Mouse (Mus musculus): ENCODE measurements around the gene Ap5m1. TPM values are rescaled to one million over a fixed set of nuclear protein-coding genes. Genes with fewer than 3 reads are reported as not detected.
A peak's percentile ranks its signal among the peaks of the same experiment; 100 is the strongest.
"Not testable (repeated sequence)": the region's sequence is repeated elsewhere in the genome, so short reads cannot be mapped to it uniquely, and the experiment has no call there.

Gene Ap5m1
- total RNA-seq (2021): 10 to 100 TPM; 18.2 to 19.8 TPM
- long read RNA-seq, experiment 1, full-length matches to known transcripts: 8 of 11 reads
- long read RNA-seq, experiment 1, partial matches to known transcripts: 0 of 11 reads
- long read RNA-seq, experiment 1, other reads (novel, unspliced or antisense): 3 of 11 reads
- long read RNA-seq, experiment 2, full-length matches to known transcripts: 20 of 26 reads
- long read RNA-seq, experiment 2, partial matches to known transcripts: 0 of 26 reads
- long read RNA-seq, experiment 2, other reads (novel, unspliced or antisense): 6 of 26 reads

GRCm38 (mm10) chr14:49065529-49066273, at the start of gene Ap5m1:
Ap5m1 (plus strand) TSS chr14:49066097.
- DNase-seq (ENCODE audit: low spot score in 2 of 2): no peak

- DNase-seq (ENCODE audit: low spot score in 2 of 2): no peak
Measured at GRCm38 (mm10) chr14:49019765-49020164, 46.1 kb upstream of the Ap5m1 start.

GRCm38 (mm10) chr14:49027040-49027778, 38.7 kb upstream of the Ap5m1 start:
- no peak for DNase-seq (ENCODE audit: low spot score in 2 of 2)

- DNase-seq (ENCODE audit: low spot score in 2 of 2): no peak
Measured at GRCm38 (mm10) chr14:49027779-49028368, 38.0 kb upstream of the Ap5m1 start.

DNA sequence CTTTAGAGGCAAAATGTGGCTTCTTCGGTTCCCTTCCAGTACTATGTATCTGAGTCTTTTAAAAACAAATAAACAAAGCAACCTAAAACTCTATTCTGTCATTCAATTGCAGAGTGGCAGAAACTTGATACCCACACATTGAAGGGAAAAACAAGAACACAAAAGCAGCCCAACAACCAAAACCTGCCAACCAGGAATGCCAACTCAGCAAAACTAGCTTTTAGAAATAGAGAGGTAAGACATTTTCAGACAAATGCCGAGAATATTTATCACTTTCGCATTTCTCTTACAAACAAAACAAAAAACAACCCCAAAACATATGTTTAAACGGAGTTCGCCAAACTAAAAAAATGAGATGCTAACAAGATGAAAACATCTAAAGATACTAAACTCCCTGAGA, 36.9 kb upstream of the Ap5m1 start:
- DNase-seq (ENCODE audit: low spot score in 2 of 2): no peak

- no peak for DNase-seq (ENCODE audit: low spot score in 2 of 2)
Measured at GRCm38 (mm10) chr14:49045610-49046009, 20.3 kb upstream of the Ap5m1 start.

- DNase-seq (ENCODE audit: low spot score in 2 of 2): no peak
Measured at GRCm38 (mm10) chr14:49049492-49049891, 16.4 kb upstream of the Ap5m1 start.

DNA sequence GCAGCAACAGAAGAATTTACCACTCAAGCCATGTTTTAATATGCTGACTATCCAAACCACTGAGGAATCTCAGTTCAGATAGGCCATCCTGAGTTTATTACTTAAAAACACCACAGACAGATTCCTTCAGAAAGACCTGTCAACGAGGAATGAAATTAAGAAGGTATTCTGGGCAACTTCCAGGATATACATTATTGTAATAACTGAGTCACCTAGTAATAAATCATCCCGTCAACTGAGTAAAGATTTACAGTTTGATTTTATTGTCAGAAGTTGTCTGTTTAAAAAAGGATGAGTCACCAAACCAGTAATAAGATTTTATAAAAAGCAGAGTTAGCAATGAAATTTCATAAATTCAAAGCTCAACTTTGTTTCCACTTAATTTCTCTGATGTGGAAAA, 2.1 kb upstream of the Ap5m1 start:
- no peak for DNase-seq (ENCODE audit: low spot score in 2 of 2)

- DNase-seq (ENCODE audit: low spot score in 2 of 2): peak; percentile 98 to 99
Measured at GRCm38 (mm10) chr14:49066274-49066823, 452 bp downstream of the Ap5m1 start, which contains the start of gene Exoc5. Exoc5 (minus strand) TSS chr14:49066653.

GRCm38 (mm10) chr14:49072837-49073236, 6.9 kb downstream of the Ap5m1 start:
- no peak for DNase-seq (ENCODE audit: low spot score in 2 of 2)

GRCm38 (mm10) chr14:49073896-49074295, 8.0 kb downstream of the Ap5m1 start:
- DNase-seq (ENCODE audit: low spot score in 2 of 2): no peak

- no peak for DNase-seq (ENCODE audit: low spot score in 2 of 2)
Measured at GRCm38 (mm10) chr14:49074361-49074760, 8.5 kb downstream of the Ap5m1 start.

DNA sequence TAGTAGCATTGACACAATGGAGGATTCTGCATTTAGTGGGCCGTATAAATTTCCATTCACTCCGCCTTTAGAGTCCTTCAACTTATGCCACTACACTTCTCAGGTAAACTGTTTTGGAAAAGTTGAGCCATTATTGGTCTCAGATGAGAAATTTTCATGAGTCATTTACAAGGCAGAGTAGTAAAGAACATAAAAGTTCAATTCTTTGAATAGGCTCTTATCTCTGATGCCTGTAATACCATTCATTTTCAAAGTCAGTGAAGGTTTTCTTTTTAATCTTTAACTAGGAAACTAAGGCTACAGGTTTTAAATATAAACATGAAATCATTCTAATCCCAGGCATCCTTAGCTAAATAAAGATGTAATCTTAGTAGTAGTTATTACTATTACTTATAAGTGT, 12.9 kb downstream of the Ap5m1 start:
- no peak for DNase-seq (ENCODE audit: low spot score in 2 of 2)

DNA sequence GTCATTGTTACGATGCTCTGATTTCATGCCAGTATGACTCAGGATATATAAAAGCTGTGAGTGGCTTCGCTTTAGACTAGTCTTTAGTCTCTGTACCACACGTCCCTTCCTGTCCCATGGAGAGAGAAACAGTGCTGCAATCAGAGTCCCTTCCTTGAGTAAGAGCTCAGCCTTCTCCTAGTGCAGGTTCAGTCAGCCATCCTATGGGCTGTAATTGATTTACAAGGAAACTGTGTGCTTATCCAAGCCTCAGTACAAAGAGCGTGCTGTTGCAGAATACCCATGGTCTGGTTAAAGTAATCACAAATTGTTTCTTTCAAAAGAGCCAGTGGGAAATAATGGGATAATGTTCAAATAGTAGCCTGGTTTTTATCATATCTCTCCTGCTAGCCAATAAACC, 20.6 kb downstream of the Ap5m1 start:
- DNase-seq (ENCODE audit: low spot score in 2 of 2): no peak

DNA sequence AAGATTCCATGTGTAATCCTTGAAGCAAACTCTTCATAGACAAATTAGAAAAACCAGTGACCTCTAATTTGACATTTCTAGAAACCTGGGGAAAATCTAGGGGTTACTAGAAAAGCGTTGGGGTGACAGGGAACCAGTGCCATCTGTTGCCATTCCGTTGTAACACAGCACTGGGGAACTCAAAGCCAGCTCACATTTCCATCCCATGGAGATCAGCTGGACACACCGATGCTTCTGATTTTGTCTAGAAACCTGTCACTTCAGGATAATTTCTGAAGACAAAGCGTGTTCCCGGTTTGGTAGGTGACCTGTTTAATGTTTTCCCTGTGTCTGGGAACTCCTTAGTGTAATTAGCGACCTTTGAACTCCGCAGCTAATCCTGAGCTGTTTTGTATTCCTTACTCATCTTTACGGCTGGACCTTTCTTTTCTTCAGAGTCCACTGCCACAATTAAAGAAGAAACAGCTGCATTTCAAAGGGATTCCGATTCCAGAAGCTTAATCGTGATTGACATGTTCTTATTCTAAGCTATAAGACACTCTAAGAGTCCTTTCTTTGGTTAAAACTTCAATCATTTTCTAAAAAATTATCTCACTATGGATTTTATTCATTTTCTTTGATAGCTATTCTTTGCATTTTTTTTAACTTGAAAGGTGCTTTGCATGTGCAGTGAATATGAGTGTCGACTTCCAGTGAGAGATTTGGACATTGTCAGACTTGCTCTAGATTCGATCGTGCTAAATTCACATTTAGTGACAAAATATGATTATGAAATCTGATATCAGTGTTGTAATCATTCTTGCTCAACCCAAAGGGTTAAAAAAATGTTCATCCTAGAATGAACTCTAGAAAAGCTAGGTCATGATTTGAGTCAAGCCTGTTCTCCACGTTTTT, 22.5 kb downstream of the Ap5m1 start:
- no peak for DNase-seq (ENCODE audit: low spot score in 2 of 2)

DNA sequence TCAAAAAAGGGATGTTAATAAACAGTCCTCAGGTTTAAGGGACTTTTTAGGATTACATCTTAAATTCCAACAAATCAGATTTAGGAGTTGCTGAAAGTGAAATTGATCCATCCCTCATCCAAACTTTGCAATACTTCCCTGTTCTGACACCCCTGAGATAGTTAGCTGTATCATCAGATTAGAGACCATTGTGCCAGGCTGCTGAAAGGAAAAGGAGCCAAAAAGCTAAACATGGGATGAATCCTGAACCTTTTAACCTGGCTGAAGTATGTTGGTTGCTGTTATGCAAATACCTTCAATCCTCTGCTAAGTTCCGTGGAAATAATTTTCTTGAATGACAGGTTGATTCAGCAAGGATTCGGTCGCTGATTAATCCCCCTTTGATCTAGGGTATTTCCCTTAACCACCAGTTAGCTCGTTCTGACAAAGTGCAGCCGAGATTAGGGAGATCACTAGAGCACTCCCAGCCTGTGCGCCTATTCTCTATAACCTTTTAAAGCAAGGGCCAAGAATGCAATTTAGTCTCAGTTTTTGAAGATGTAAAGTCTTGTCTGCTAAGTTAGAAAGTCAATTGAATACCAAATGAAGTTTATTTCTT, 23.7 kb downstream of the Ap5m1 start:
- DNase-seq (ENCODE audit: low spot score in 2 of 2): no peak

GRCm38 (mm10) chr14:49090102-49090501, 24.2 kb downstream of the Ap5m1 start:
- no peak for DNase-seq (ENCODE audit: low spot score in 2 of 2)

DNA sequence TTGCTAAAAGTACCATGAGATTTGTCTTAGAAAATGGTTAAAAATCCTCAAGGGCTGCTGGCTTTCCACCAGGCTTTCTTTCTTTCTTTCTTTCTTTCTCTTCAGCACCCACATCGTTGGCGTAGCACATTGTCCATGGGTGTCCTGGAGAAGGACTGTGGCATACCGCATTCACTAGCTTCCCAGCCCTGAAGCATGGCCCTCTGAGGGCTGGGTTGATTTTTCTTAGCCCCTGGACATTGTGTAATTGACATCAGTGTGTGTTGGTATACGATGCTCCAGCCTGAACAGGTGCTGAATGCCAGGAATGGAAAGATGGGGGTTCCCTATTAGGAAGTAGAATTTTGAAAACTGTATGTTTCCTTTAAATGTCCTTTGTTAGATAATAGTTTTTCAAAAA, 25.4 kb downstream of the Ap5m1 start:
- no peak for DNase-seq (ENCODE audit: low spot score in 2 of 2)

DNA sequence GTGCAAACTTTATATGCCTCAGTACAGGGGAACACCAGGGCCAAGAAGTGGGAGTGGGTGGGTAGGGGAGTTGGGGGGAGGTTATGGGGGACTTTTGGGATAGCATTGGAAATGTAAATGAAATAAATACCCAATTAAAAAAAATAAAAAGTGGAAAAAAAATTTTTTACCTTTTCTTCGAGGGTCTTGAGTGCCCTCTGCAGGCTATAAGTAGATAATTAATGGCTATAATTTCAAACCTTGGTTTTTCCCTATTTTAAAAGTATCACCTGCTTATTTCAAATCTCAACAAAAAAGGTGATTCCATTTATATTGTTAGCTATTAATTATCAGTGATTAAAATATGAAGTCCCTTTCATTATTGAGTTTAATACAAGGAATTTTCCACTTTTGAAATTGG, 25.9 kb downstream of the Ap5m1 start:
- not testable (repeated sequence) for DNase-seq (ENCODE audit: low spot score in 2 of 2)

DNA sequence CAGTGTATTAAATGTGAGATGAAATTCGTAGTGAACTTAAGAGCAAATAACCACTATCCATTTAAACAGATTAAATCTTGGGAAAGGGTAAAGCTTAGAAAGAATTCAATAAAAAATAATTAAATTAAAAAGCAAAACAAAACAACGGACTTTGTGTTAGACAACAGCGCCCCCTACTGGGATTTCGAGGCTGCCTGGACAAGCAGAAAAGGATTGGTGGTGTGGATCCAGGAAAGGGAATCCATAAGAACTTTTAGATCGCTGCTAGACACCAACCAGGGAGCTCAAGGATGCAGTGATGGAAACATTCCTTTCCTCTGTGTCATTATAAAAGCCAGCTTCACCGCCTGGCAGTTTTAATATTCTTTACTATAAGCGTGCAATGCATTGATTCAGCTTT, 52.5 kb downstream of the Ap5m1 start:
- peak; percentile 70 to 73 for DNase-seq (ENCODE audit: low spot score in 2 of 2)

All from adrenal gland, adult 18-20 months (tissue).